Mouse (Mus musculus): ENCODE measurements around the gene Brpf3. TPM values are rescaled to one million over a fixed set of nuclear protein-coding genes. Genes with fewer than 3 reads are reported as not detected.
A peak's percentile ranks its signal among the peaks of the same experiment; 100 is the strongest.

Gene Brpf3
- total and polyA plus RNA-seq, 2 experiments from 2014 or later = 4.7 to 16.5 TPM

GRCm38 (mm10) chr17:28824896-28825295 is 24.0 kb downstream of the Brpf3 start:
- DNase-seq (ENCODE audit: low spot score) (no peak), ATAC-seq (no peak)
- Histone ChIP-seq H3K9ac (replicated peaks; ENCODE audit: low read length) (no peak overlapping the region), H3K4me1 (ENCODE audit: insufficient read depth, low read length) (no peaks in the 10 kb centered on the region), H3K9me3 (ENCODE audit: low read length) (no peaks in the 10 kb centered on the region), H3K27ac (peak overlapping the region; percentile 3; the same call in 1 of the 2 replicates), H3K36me3 (ENCODE audit: insufficient read depth, low read length) (peaks cover 43% of the 10 kb centered on the region), H3K4me3 (ENCODE audit: low read length) (no peak overlapping the region), H3K27me3 (ENCODE audit: insufficient read depth, low read length) (no peaks in the 10 kb centered on the region), H3K4me2 (ENCODE audit: low read depth, low read length) (no peak overlapping the region)
- TF ChIP-seq CTCF (IDR thresholded peaks at IDR 0.05; ENCODE audit: low read depth) = no peak
- 67% methylated on average over 6 of the region's 6 CpGs for WGBS

GRCm38 (mm10) chr17:28825359-28826041 is 24.6 kb downstream of the Brpf3 start:
- H3K4me1 ChIP-seq (ENCODE audit: insufficient read depth, low read length) = no peaks in the 10 kb centered on the region
- H3K4me3 ChIP-seq (ENCODE audit: low read length) = no peak overlapping the region
- TF ChIP-seq CTCF (IDR thresholded peaks at IDR 0.05; ENCODE audit: low read depth) = no peak
- WGBS = 75% methylated on average over 6 of the region's 6 CpGs
- H3K9ac ChIP-seq (replicated peaks; ENCODE audit: low read length) = no peak overlapping the region
- H3K36me3 ChIP-seq (ENCODE audit: insufficient read depth, low read length) = peaks cover 43% of the 10 kb centered on the region
- H3K9me3 ChIP-seq (ENCODE audit: low read length) = no peaks in the 10 kb centered on the region
- DNase-seq (ENCODE audit: low spot score) = peak; percentile 39
- H3K4me2 ChIP-seq (ENCODE audit: low read depth, low read length) = no peak overlapping the region
- peak overlapping the region; percentile 32; the same call in 1 of the 2 replicates for H3K27ac ChIP-seq
- no peaks in the 10 kb centered on the region for H3K27me3 ChIP-seq (ENCODE audit: insufficient read depth, low read length)
- no peak for ATAC-seq

GRCm38 (mm10) chr17:28827665-28828231 is 26.9 kb downstream of the Brpf3 start:
- ATAC-seq = no peak
- Histone ChIP-seq H3K4me1 (ENCODE audit: insufficient read depth, low read length) (no peaks in the 10 kb centered on the region), H3K4me2 (ENCODE audit: low read depth, low read length) (no peak overlapping the region), H3K27me3 (ENCODE audit: insufficient read depth, low read length) (no peaks in the 10 kb centered on the region), H3K9me3 (ENCODE audit: low read length) (no peaks in the 10 kb centered on the region), H3K4me3 (ENCODE audit: low read length) (no peak overlapping the region), H3K27ac (no peak overlapping the region), H3K36me3 (ENCODE audit: insufficient read depth, low read length) (peaks cover 29% of the 10 kb centered on the region), H3K9ac (replicated peaks; ENCODE audit: low read length) (no peak overlapping the region)
- no peak for DNase-seq (ENCODE audit: low spot score)
- no peak for TF ChIP-seq CTCF (IDR thresholded peaks at IDR 0.05; ENCODE audit: low read depth)
- 93% methylated on average over 8 of the region's 8 CpGs for WGBS

GRCm38 (mm10) chr17:28829120-28829519 is 28.2 kb downstream of the Brpf3 start:
- H3K27me3 ChIP-seq (ENCODE audit: insufficient read depth, low read length) = no peaks in the 10 kb centered on the region
- no peak for DNase-seq (ENCODE audit: low spot score)
- no peak overlapping the region for H3K4me2 ChIP-seq (ENCODE audit: low read depth, low read length)
- ATAC-seq = no peak
- H3K9me3 ChIP-seq (ENCODE audit: low read length) = no peaks in the 10 kb centered on the region
- 90% methylated on average over 14 of the region's 14 CpGs for WGBS
- TF ChIP-seq CTCF (IDR thresholded peaks at IDR 0.05; ENCODE audit: low read depth) = no peak
- no peak overlapping the region for H3K27ac ChIP-seq
- no peaks in the 10 kb centered on the region for H3K4me1 ChIP-seq (ENCODE audit: insufficient read depth, low read length)
- no peak overlapping the region for H3K4me3 ChIP-seq (ENCODE audit: low read length)
- peaks cover 19% of the 10 kb centered on the region for H3K36me3 ChIP-seq (ENCODE audit: insufficient read depth, low read length)
- no peak overlapping the region for H3K9ac ChIP-seq (replicated peaks; ENCODE audit: low read length)

GRCm38 (mm10) chr17:28831065-28831464 is 30.2 kb downstream of the Brpf3 start:
- TF ChIP-seq CTCF (IDR thresholded peaks at IDR 0.05; ENCODE audit: low read depth) = no peak
- no peak overlapping the region for H3K4me3 ChIP-seq (ENCODE audit: low read length)
- H3K4me1 ChIP-seq (ENCODE audit: insufficient read depth, low read length) = no peaks in the 10 kb centered on the region
- no peak for ATAC-seq
- H3K36me3 ChIP-seq (ENCODE audit: insufficient read depth, low read length) = peaks cover 14% of the 10 kb centered on the region; the same call in 1 of the 2 replicates
- no peak overlapping the region for H3K4me2 ChIP-seq (ENCODE audit: low read depth, low read length)
- no peaks in the 10 kb centered on the region for H3K27me3 ChIP-seq (ENCODE audit: insufficient read depth, low read length)
- DNase-seq (ENCODE audit: low spot score) = no peak
- no peak overlapping the region for H3K27ac ChIP-seq
- no peaks in the 10 kb centered on the region for H3K9me3 ChIP-seq (ENCODE audit: low read length)
- 79% methylated on average over 8 of the region's 8 CpGs for WGBS
- no peak overlapping the region for H3K9ac ChIP-seq (replicated peaks; ENCODE audit: low read length)

- 81% methylated on average over 9 of the region's 9 CpGs for WGBS
- H3K4me2 ChIP-seq (ENCODE audit: low read depth, low read length) = no peak overlapping the region
- H3K36me3 ChIP-seq (ENCODE audit: insufficient read depth, low read length) = peaks cover 22% of the 10 kb centered on the region; the same call in 1 of the 2 replicates
- no peak for ATAC-seq
- no peak overlapping the region for H3K27ac ChIP-seq
- H3K9me3 ChIP-seq (ENCODE audit: low read length) = no peaks in the 10 kb centered on the region
- peak; percentile 55 for TF ChIP-seq CTCF (IDR thresholded peaks at IDR 0.05; ENCODE audit: low read depth)
- H3K4me1 ChIP-seq (ENCODE audit: insufficient read depth, low read length) = no peaks in the 10 kb centered on the region
- peak; percentile 35 for DNase-seq (ENCODE audit: low spot score)
- no peaks in the 10 kb centered on the region for H3K27me3 ChIP-seq (ENCODE audit: insufficient read depth, low read length)
- no peak overlapping the region for H3K4me3 ChIP-seq (ENCODE audit: low read length)
- H3K9ac ChIP-seq (replicated peaks; ENCODE audit: low read length) = no peak overlapping the region
Measured at GRCm38 (mm10) chr17:28832040-28832439, 31.1 kb downstream of the Brpf3 start.

- DNase-seq (ENCODE audit: low spot score) (no peak), ATAC-seq (no peak)
- Histone ChIP-seq H3K4me2 (ENCODE audit: low read depth, low read length) (no peak overlapping the region), H3K36me3 (ENCODE audit: insufficient read depth, low read length) (peaks cover 29% of the 10 kb centered on the region), H3K27me3 (ENCODE audit: insufficient read depth, low read length) (no peaks in the 10 kb centered on the region), H3K4me1 (ENCODE audit: insufficient read depth, low read length) (no peaks in the 10 kb centered on the region), H3K27ac (no peak overlapping the region), H3K9me3 (ENCODE audit: low read length) (no peaks in the 10 kb centered on the region), H3K4me3 (ENCODE audit: low read length) (no peak overlapping the region), H3K9ac (replicated peaks; ENCODE audit: low read length) (no peak overlapping the region)
- WGBS = 97% methylated on average over 3 of the region's 3 CpGs
- no peak for TF ChIP-seq CTCF (IDR thresholded peaks at IDR 0.05; ENCODE audit: low read depth)
Measured at GRCm38 (mm10) chr17:28832875-28833274, 32.0 kb downstream of the Brpf3 start.

All from hindbrain, postnatal 0 days (tissue).